Mouse (Mus musculus): ENCODE measurements at regions not wholly inside any gene's neighbourhood (a gene's known extent, or its start where the extent isn't known, plus 50 kb on each side); places are given as distances from the start of the nearest gene placed in this dataset.

DNA sequence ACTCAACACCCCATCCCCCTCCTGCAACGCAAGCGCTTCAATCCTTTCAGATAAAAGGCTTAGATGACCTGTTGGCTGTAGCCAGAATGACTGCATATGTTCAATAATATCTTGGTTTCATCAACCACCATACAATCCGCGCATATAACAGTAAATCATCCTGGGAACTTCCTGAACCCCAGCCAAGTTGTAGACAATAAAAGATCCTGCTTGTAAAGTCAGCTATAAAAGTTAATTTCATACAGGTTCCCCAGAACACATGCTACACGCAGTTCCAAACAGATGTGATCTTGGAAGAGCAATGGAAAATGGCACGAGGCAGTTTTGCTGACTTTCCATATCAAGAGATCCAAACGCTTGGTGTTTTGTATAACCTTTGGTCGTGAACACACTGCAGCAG, 342.5 kb upstream of the Jarid2 start:
- DNase-seq (ENCODE audit: low spot score) = no peak

DNA sequence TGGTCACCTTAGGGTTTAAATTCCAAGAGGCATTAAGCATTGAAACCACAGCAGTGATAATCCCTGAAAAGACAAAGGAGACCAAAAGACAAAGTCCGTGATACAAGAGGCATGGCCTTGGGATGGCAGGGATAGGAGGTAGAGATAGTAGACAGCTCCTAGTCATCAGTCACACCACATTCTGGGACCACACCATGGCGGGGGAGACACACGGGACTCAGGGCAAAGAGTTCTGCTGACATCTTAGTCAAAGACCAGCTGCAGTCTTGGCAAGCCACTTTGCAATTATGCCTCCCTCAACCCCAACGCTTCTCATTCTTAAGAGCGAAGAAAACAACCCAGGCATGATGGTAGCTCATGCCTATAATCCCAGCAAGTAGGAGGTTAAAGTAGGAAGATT, 339.6 kb upstream of the Jarid2 start:
- no peak for DNase-seq (ENCODE audit: low spot score)

DNA sequence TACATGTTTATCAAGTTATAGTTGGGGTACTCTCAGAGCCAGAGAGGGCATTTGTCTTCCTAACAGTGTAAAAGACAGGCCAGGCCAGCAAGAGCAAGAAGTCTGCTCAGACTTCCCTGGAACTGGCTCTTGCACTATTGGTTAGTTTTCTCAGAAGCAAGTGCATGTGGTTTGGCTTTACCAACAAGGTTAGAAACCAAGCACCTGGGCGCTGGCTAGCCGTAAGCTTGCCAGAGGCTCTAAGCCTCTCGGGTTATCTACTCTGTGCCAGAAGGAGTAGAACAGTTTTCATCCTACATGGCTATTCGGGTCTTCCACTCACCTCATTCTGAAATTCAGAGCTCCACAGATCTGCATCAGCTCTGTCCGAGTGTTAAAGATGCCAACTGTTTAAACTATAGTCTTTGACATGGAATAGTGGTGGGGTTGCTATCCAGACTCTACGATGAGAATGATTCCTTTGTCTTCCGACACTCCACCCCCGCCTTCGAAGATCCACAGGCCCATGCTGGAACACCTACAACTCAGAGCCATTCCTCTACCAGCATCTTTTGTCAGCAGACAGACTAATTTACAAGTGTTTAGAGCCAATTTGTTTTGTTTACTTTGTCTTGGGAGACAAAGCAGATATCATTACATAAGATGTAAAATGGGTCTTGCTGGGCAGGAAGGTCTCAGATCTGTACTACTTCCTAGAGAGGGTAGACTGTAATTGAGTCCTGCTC, 338.4 kb upstream of the Jarid2 start:
- no peak for DNase-seq (ENCODE audit: low spot score)

DNA sequence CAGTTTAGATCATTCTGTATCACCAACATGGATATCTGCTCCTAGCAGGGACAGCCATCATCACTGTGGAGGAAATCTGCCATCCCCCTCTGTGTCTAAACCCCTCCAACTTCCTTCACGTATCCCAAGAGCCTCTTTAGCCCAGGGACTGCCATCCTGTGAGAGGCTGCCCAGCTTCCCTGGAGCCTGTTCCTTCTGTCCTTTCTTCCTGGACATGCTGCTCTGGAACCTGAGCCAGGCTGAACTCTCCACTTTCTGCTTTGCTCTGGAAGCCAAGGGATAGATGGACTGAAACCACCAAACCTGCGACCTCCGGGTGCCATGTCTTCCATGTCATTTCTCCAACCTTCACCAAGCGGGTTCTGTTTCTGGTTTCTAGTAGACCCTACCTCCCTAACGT, 335.3 kb upstream of the Jarid2 start:
- no peak for DNase-seq (ENCODE audit: low spot score)

DNA sequence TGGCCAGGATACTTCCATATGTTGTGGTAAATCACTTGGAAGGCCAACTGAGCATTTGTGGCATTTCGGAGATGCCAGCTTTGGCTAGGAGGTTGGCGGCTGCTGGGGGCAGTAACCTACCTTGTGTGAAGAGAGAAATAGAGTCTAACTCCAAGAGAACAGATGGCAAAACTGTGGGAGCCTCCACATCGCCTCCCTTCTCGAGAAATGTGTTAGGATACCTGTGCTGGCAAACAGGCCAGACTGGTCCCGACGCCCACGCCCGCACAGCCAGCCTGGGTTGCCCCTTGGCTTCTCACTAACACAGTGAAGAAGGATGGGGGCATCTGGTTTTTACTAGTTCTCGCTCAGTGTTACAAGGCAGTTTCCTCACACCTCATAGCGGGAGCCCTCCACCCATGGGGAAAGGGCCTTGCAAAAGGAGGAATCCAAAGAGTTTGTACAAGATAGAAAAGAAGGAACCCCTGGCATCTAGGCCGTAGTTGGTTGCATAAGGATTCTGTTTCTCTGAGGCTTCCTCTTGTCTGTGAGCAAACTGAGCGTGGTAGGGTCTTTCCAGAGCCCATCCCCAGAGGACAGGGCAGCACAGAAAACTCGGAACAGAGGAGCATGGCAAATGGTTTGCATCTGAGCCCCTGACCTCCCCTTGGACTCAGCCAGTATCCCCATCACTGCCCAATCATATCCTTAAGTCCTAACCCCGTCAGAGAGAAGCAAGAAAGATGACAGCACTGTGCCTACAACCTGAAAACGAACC, 330.5 kb upstream of the Jarid2 start:
- DNase-seq (ENCODE audit: low spot score) = no peak

DNA sequence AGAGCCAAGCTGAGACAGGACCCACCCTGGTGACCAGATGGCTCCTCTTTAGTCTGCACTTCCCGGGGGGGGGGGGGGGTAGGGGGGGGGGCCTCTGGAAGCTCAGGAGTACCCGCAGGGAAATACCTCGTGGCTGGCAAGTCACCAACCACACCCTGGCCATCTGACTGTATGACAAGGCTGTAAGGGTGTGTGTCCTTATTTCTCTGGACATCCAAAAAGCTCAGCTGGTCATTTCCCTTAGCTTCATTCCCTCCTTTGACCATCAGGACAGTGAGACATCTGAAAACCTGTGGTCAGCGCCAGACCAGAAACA, 329.9 kb upstream of the Jarid2 start:
- DNase-seq (ENCODE audit: low spot score) = no peak

DNA sequence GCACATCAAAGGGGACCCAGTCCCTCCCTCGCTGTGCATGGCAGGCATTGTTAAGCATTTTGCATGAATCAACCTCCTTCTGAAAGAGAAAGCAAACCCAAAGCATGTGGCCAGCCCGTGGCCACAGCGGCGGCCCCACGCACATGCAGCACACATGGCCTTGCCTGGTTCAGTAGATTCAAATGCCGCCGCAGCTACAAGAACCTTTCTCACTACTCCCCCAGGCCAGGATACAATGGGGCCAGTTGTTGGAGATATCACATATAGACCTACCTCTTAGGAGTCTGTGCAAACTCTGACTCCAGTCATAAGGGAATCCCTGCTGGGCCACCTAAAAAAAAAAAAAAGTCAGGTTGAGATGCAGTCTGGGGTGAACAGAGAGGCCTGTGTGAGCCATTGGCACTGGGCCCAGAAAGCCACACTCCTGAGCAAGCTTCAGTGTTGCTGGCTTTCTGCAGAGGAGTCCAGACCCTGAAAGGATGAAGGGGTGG, 329.4 kb upstream of the Jarid2 start:
- DNase-seq (ENCODE audit: low spot score) = no peak

DNA sequence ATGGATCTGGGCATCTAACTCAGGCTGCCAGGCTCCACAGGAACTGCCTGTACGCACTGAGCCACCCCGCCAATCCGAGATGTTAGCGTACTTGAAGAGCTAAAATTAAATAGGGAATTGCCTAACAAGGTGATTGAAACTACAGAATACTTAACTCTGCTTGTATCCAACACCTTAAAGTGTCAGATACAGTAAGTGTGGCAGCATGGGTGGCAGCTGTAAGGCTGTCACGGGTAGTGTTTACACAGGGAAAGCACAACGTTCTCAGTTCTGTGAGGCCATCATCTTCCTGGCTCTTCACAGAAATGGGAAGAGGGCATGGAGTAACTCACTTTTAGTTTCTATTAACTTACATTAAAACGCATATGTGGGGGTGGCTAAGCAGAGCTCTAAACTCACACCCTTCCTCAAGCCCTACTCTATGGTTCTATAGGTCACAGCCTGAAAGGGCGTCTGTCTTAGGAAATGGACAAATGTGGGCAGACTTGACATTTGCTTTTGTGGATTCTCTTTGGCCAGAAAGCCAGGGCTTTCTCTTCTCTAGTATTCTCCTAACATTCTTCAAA, 325.2 kb upstream of the Jarid2 start:
- DNase-seq (ENCODE audit: low spot score) = no peak

DNA sequence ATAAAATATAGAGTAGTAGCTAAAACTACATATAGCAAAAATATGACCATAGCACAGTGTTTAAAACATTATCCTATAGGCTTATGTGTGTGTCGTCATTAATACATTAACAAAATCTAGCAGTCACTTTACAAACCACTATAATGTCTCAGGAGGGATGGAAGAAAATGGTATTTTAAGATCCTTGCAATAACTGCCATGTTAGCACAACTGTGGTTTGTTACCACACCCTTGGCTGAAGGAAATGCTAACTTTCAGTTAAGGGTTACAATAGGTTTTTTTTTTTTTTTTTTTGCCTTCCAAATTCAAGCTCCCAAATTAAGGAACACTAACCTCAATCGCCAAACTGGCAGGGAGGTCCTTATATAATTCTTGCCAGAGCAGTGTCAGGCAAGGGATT, 322.0 kb upstream of the Jarid2 start:
- no peak for DNase-seq (ENCODE audit: low spot score)

DNA sequence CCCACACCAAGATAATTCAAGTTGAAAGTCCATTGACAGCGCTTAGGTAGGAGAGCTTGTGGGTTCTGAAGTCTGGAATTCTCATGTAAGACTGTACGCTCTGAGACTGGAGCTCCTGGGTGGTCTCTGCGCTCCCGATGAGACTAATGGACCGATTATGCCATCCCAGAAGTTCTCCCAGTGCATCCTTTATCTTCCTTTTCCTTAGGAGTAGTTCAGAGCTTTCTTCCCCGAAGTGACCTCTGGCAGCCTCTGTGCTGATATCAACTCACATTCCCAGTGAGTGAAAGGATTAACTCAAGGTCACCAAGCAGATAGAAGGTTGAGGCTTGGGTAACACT, 320.7 kb upstream of the Jarid2 start:
- DNase-seq (ENCODE audit: low spot score) = no peak

DNA sequence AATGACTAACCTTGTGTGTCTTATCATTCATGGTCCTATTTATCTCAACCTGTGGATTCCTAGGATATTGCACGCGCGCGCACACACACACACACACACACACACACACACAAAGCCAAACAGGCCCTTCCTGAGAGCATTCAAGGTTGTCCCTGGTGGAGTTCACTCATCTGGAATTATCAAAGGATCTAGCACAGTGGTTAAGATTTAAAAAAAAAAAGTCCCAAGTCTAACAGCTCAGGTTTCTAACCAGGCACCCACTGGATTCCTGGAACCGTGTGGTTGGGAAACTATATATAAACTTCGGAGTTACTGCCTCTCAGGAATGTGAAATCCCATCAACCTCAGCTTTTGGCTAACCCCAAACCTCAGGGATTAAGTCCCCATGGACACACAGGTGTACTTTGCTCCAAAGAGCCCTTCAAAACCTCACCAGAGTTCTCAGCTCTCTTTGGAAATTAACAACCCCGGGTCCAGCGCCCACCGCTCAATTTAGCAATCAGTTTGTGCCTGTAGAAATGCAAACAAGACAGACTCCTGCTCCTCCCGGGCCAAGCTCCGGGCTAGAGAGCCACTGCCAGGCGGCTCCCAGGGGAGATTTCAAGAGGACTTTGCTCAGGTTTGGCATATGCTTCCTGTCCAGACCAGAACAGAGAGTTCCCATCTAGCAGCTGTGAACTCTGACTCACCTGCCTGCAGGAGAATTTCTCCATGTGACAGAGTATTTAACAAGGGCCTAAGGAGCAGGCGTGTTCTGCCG, 320.1 kb upstream of the Jarid2 start:
- DNase-seq (ENCODE audit: low spot score) = no peak

DNA sequence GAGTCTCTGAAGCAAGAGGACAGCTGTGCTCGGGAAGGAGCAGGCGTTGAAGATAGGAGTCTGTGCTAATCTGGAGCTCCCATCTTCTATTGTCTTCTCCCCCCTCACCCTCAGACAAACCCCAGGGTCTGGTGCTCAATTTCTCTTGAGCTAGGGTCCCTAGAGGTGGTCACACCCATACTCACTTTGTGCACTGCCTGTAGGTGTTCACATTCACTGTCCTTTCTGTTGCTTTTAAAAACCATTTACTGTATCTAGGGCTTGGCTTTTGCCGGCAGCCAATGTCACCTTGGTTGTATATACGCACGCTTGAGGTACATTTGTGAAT, 319.6 kb upstream of the Jarid2 start:
- DNase-seq (ENCODE audit: low spot score) = no peak

DNA sequence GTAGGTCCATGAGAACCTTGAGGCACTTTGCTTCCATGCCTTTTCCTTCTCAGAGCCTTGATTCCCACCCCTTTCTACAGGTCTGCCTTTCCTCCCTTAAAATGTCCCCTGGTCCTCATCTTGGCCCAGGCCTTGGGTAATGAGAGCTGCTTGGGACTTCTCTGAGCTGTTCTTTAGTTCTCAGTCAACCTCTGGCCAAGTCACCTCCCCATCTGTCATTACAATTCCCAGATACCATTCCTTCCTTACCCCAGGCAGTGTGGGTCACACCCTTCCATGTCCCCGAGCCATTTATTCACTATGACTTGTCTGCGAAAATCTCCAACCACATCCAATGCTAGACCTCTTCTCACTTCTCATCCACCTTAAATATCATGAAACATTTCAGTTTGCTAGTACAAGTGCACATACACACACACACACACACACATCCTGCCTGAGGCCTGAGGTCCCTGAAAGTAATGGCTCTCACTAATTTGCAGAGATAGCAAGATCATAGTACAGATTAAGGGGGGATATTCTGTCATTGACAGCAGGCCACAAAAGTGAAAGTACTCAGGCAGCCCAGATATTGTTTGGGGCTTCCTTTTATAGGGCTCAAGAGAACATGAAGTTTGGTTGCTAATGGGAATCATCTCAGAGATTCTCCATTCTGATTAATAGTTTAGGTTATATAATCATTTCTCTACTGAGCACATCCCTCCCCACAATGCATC, 317.3 kb upstream of the Jarid2 start:
- DNase-seq (ENCODE audit: low spot score) = no peak

DNA sequence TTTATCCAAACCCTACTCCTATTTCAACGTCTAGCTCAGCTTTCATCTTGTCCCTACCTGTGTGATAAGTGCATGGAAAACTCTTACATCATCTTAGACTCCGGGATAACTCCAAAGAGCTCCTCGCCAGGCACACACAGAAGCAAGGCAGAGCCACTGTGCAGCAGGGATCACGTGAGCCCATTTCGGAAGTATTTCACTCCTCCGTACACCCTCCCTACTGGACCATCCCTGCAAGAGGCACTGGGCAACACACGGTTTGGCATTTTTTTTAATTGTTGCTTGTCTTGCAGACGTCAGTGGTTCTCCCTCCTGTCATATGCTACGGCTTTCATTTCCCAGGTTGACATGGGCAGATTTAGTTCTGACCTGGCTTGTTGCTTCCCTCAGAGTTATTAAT, 316.0 kb upstream of the Jarid2 start:
- no peak for DNase-seq (ENCODE audit: low spot score)

DNA sequence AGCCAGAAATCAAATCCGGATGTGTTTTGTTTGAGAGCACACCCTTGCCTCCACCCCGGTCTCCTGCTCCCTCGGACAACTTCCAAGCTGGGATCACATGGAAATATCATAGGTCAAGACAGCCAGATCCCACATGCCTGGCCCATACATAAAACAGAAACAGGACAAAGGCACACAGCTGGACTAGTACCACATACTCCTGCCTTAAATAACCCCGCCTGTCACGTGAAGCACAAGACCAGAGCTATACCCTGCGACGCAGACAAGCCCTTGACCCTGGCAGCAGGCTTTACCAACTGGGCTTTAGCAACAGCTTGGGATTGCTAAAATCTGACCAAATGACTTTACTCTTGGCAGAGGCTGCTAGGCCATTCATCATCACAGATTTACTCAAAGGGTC, 313.3 kb upstream of the Jarid2 start:
- DNase-seq (ENCODE audit: low spot score) = no peak

DNA sequence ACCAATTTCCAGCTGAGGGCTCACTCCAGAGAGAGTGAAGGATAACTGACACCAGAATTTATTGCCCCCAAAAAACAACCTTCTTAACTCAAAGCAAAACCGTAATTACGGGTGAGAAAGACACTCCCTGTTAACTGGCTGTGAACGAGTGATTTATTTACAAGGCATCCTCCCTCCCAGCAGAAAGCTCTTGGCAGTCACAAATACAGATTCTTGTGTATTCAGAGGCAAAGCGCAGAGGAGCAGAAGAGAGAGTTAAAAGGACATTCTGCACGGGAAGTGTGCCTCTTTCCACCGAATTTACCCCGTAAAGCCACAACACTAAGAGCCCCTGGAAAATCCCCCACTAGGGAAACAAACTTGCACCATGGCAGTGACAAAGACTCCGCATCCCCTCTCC, 312.3 kb upstream of the Jarid2 start:
- DNase-seq (ENCODE audit: low spot score) = no peak

DNA sequence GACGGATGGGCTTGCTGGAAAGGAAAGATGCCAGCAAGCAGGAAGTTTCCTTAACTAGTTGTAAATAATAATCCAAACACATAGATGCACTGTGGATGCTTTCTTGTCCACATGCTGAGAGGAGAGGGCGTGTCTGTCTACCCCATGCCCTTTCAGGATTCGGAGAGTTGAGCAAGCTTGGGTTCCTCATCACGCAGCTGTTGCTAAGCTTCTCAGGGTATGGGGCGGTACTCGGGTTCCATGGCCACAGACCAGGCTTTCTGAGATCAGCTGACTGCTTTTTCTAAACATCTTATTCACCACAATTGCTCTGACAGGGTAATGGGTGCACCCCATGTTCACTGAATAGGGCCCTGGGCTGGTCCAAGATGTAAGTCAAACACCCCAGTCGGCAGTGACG, 310.2 kb upstream of the Jarid2 start:
- DNase-seq (ENCODE audit: low spot score) = no peak

DNA sequence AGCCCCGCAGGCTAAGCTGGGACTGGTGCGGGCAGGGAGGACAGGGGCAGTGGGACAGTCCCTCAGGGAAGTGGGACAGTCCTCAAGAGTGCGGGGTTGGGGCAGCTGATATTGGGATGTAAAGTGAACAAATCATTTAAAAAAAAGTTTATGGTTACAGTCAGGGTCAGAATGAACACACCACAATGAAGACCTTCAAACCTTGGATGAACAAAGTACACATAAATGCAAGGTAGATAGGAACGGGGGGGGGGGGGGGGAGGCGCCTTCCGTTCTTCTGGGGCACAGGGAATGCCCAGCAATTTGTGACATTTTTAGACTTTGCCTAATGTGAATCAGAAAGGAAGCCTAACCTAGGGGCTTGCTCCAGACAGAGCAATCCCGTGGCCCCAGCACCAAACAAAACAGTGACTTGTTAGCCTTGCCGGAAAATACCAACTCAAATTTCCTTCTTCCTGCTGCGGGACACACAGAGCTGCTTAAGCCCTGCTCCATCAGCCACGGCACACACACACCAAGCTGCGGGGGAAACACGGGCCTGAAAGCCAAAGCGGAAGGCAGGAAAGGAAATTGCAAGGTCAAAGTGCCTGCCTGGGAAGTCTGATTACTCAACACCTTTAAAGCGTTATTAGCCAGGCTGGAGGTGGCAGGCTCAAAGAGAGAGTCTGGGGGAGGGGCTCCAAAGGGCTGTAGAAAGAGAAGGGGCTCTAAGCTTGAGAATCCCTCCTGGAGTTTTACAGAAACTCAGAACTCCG, 309.6 kb upstream of the Jarid2 start:
- DNase-seq (ENCODE audit: low spot score) = peak; percentile 27

DNA sequence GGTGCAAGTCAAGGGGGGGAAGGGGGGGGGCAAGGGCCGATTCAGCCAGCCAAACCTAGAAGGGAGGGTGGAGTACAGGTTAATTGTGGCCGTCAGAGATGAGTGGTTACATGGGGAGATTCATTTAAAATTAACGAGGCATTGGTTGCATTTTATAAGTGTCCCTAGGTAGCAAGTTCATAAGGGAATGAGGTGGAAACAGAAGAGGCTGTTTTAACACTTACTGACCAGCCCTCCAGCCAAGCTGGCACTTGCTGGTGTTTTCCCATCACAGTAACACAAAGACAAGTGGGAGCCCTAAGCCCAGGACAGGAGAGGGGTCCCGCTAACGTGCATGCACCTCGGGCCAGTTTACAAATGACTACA, 309.1 kb upstream of the Jarid2 start:
- DNase-seq (ENCODE audit: low spot score) = no peak

DNA sequence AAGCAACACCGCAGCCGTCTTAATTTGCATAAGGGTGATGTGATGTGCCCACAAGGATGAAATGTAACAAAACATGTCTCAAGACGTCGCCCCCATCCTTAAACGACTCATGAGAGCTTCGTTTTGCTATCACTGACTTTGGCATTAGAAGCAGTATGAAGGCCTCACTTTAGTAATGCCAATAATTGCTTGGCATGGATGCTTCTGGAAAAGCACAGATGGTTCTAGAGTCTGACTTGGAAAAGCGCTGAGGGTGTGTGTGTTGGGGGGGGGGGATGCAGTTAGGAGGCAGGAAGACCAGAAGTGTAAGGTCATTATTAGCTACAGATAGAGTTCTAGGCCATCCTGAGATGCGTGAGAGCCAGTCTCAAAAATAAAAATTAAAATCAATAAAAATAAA, 308.3 kb upstream of the Jarid2 start:
- no peak for DNase-seq (ENCODE audit: low spot score)

DNA sequence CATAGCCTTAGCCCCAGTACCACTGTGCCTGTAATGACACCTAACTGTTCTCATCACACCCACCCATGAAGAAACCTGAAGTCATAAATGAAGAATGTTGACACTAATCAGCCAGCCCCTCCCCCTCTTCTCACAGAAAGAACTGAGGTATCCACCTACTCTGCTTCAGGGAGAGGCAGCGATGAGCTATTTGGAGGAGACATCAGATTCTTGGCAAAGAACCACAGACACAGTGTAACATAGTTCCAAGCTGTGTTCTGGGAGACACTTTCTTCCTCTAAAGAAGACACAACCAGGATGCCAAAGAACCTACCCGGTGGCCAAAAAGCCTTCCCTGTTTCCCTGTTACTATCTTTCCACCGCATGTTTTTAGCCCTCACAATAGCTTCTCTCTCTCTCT, 307.8 kb upstream of the Jarid2 start:
- no peak for DNase-seq (ENCODE audit: low spot score)
